Comparison of ENCODE assay signal across 8 mouse cellular contexts in the genomic region with DNA sequence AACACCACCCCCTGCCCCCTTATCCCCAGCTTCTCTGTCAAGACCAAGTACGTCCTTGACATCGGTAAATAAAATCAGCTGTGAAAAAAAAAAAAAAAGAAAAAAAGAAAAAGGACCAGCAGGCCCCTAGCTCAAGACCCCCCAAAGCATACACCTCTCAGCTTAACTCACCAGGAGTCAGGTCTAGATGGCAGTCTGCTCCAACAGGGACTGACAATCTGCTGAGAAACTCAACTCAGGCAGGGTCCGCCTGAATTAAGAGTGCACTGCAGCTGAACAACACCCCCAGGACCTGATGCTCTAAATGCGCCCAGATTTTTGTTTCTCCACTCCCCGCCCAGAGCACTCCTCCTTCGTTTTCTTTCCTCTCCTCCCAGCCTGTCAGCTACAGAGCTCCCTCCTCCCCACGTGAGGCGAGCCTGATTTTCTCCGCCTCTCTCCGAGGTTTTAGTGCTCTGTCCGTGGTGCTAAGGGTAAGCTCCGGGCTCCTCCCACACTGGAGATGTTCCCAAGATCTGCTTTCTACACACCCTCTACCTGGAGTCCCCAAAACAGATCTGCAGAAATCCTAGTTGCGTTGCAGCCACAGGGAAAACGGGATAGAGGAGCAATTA.
DNase-seq lines count a peak whose midpoint lies in the region; ATAC-seq and TF ChIP-seq lines count a peak whose summit lies in the region.

No protein-coding gene starts in this region.

- no peak overlapping the region for H3K27ac ChIP-seq in kidney, embryonic 15.5 days
- H3K27ac ChIP-seq in embryonic facial prominence, embryonic 11.5 days (replicated peaks; ENCODE audit: low read depth, low read length) = no peak overlapping the region
- H3K27ac ChIP-seq in intestine, embryonic 16.5 days (ENCODE audit: low read length) = no peak overlapping the region
- H3K27ac ChIP-seq in limb, embryonic 11.5 days (replicated peaks; ENCODE audit: low read depth, low read length) = no peak overlapping the region
- H3K27ac ChIP-seq in thymus, adult 2 months (ENCODE audit: control insufficient read depth, insufficient read depth, low read length) = no peak overlapping the region

- no peak for TF ChIP-seq POLR2A in thymus, adult 2 months (IDR thresholded peaks at IDR 0.05; ENCODE audit: control insufficient read depth, extremely low read depth, insufficient read depth, low read length, poor library complexity)

- DNase-seq in kidney, adult 11 months = no peak
- peak; percentile 77 for DNase-seq in embryonic facial prominence, embryonic 11.5 days (ENCODE audit: low spot score)
- peak; percentile 55 for DNase-seq in limb, embryonic 11.5 days (ENCODE audit: low spot score)
- peak; percentile 54 to 62 for DNase-seq in right cerebral cortex, adult 2 months (ENCODE audit: low spot score in 2 of 2)
- DNase-seq in MN1 (ENCODE audit: low spot score) = no peak
- DNase-seq in thymus, adult 2 months = no peak

- H3K4me2 ChIP-seq in kidney, embryonic 15.5 days = peak overlapping the region; percentile 41
- peak overlapping the region; percentile 21; the same call in 1 of the 2 replicates for H3K4me2 ChIP-seq in embryonic facial prominence, embryonic 11.5 days (ENCODE audit: low read depth, low read length)
- H3K4me2 ChIP-seq in intestine, embryonic 16.5 days (ENCODE audit: low read depth, low read length) = no peak overlapping the region
- H3K4me2 ChIP-seq in limb, embryonic 11.5 days (ENCODE audit: low read depth, severe bottlenecking) = peak overlapping the region; percentile 33; the same call in 1 of the 2 replicates

- WGBS in kidney, embryonic 15.5 days = 2% methylated on average over 14 of the region's 14 CpGs
- 2% methylated on average over 14 of the region's 14 CpGs for WGBS in embryonic facial prominence, embryonic 11.5 days
- WGBS in intestine, embryonic 16.5 days = 1% methylated on average over 14 of the region's 14 CpGs
- WGBS in limb, embryonic 11.5 days = 2% methylated on average over 14 of the region's 14 CpGs
- WGBS in thymus, adult 2 months = 8% methylated on average over 14 of the region's 14 CpGs

- H3K36me3 ChIP-seq in kidney, embryonic 15.5 days = no peaks in the 10 kb centered on the region
- H3K36me3 ChIP-seq in embryonic facial prominence, embryonic 11.5 days (replicated peaks; ENCODE audit: control insufficient read depth, insufficient read depth, low read depth, low read length) = no peaks in the 10 kb centered on the region
- H3K36me3 ChIP-seq in intestine, embryonic 16.5 days (ENCODE audit: control insufficient read depth, insufficient read depth, low read length) = no peaks in the 10 kb centered on the region
- H3K36me3 ChIP-seq in limb, embryonic 11.5 days (ENCODE audit: control insufficient read depth, insufficient read depth, low read length) = no peaks in the 10 kb centered on the region
- H3K36me3 ChIP-seq in thymus, adult 2 months (ENCODE audit: control insufficient read depth, insufficient read depth, low read length) = no peaks in the 10 kb centered on the region

- no peaks in the 10 kb centered on the region for H3K9me3 ChIP-seq in kidney, embryonic 15.5 days (replicated peaks)
- H3K9me3 ChIP-seq in embryonic facial prominence, embryonic 11.5 days (replicated peaks; ENCODE audit: control insufficient read depth, low read length) = no peaks in the 10 kb centered on the region
- H3K9me3 ChIP-seq in intestine, embryonic 16.5 days (ENCODE audit: control insufficient read depth, low read length) = no peaks in the 10 kb centered on the region
- H3K9me3 ChIP-seq in limb, embryonic 11.5 days (ENCODE audit: control insufficient read depth, low read length) = no peaks in the 10 kb centered on the region

- ATAC-seq in kidney, embryonic 15.5 days (replicated peaks; ENCODE audit: low FRiP score) = peak; percentile 82
- ATAC-seq in embryonic facial prominence, embryonic 11.5 days (replicated peaks; ENCODE audit: insufficient number of reproducible peaks, low FRiP score, low TSS enrichment, low read depth) = peak; percentile 81
- ATAC-seq in intestine, embryonic 16.5 days = peak; percentile 75
- 0 out of 2 replicates have a peak, but pooled peaks have one; percentile 54 for ATAC-seq in limb, embryonic 11.5 days (ENCODE audit: insufficient number of reproducible peaks, low FRiP score, low TSS enrichment, low read depth)

- H3K4me3 ChIP-seq in kidney, embryonic 15.5 days (replicated peaks) = no peak overlapping the region
- H3K4me3 ChIP-seq in embryonic facial prominence, embryonic 11.5 days (ENCODE audit: low read depth, low read length) = no peak overlapping the region
- H3K4me3 ChIP-seq in intestine, embryonic 16.5 days (ENCODE audit: low read length) = no peak overlapping the region
- H3K4me3 ChIP-seq in limb, embryonic 11.5 days (ENCODE audit: low read depth, low read length) = no peak overlapping the region
- H3K4me3 ChIP-seq in thymus, adult 2 months (ENCODE audit: control insufficient read depth, insufficient read depth, low read length) = no peak overlapping the region

- H3K9ac ChIP-seq in kidney, embryonic 15.5 days = no peak overlapping the region
- H3K9ac ChIP-seq in embryonic facial prominence, embryonic 11.5 days (replicated peaks; ENCODE audit: low read length) = no peak overlapping the region
- H3K9ac ChIP-seq in intestine, embryonic 16.5 days (ENCODE audit: low read depth, low read length) = no peak overlapping the region
- no peak overlapping the region for H3K9ac ChIP-seq in limb, embryonic 11.5 days (ENCODE audit: low read length)

- no peaks in the 10 kb centered on the region; the same call in 1 of the 2 replicates for H3K27me3 ChIP-seq in kidney, embryonic 15.5 days
- no peaks in the 10 kb centered on the region for H3K27me3 ChIP-seq in embryonic facial prominence, embryonic 11.5 days (ENCODE audit: control insufficient read depth, insufficient read depth, low read length)
- no peaks in the 10 kb centered on the region for H3K27me3 ChIP-seq in intestine, embryonic 16.5 days (replicated peaks; ENCODE audit: control insufficient read depth, insufficient read depth, low read length)
- H3K27me3 ChIP-seq in limb, embryonic 11.5 days (ENCODE audit: control insufficient read depth, insufficient read depth, low read length) = no peaks in the 10 kb centered on the region
- no peaks in the 10 kb centered on the region for H3K27me3 ChIP-seq in thymus, adult 2 months (ENCODE audit: control insufficient read depth, insufficient read depth, low read length)

- TF ChIP-seq CTCF in thymus, adult 2 months (IDR thresholded peaks at IDR 0.05; ENCODE audit: borderline replicate concordance, control insufficient read depth, extremely low read depth, insufficient read depth, low read length, poor library complexity) = no peak

- H3K4me1 ChIP-seq in kidney, embryonic 15.5 days = peaks cover 5% of the 10 kb centered on the region; the same call in 1 of the 2 replicates
- H3K4me1 ChIP-seq in embryonic facial prominence, embryonic 11.5 days (ENCODE audit: control insufficient read depth, insufficient read depth, low read length) = no peaks in the 10 kb centered on the region
- no peaks in the 10 kb centered on the region for H3K4me1 ChIP-seq in intestine, embryonic 16.5 days (ENCODE audit: control insufficient read depth, insufficient read depth, low read length)
- H3K4me1 ChIP-seq in limb, embryonic 11.5 days (ENCODE audit: control insufficient read depth, insufficient read depth, low read length) = no peaks in the 10 kb centered on the region
- no peaks in the 10 kb centered on the region for H3K4me1 ChIP-seq in thymus, adult 2 months (replicated peaks; ENCODE audit: control insufficient read depth, insufficient read depth, low read length)

Comparison
In these comparisons a context has a peak if more than half of its experiments do, and no peak if none do; other contexts are left out.
1. DNase-seq: peak in embryonic facial prominence, embryonic 11.5 days (single experiment), limb, embryonic 11.5 days (single experiment) and right cerebral cortex, adult 2 months (2 of 2); none in kidney, adult 11 months (single experiment), MN1 (single experiment) and thymus, adult 2 months (single experiment).
2. Peak in every context shown above with its lines, with median percentiles within 50 percentile points of each other: ATAC-seq.